Mouse (Mus musculus) CH12.LX (cell line): ENCODE data around the gene Ccdc78. TPM values are rescaled to one million over a fixed set of nuclear protein-coding genes. Genes with fewer than 3 reads are reported as not detected.

ENCODE experiments used
- DNase-seq: peaks from one replicate; pipeline ENCODE4 v3.0.0-alpha.2; 2013; ENCODE audit errors: extremely low read depth
- H3K27ac ChIP-seq: 2 replicates; pipeline ENCODE4 v1.5.1; 2012; ENCODE audit warnings: low read depth, mild to moderate bottlenecking, control low read depth, moderate library complexity; ENCODE audit not compliant: insufficient read depth
- H3K27me3 ChIP-seq: replicated peaks from 2 replicates; pipeline ENCODE3; 2012; ENCODE audit warnings: inconsistent platforms
- H3K36me3 ChIP-seq, 2 experiments: replicated peaks in 1 of 2; 2 replicates each; pipeline versions ENCODE3 to v1.6.1; 2012; ENCODE audit warnings: inconsistent platforms in 1 of 2, low read length in 1 of 2, mild to moderate bottlenecking in 1 of 2, mixed read lengths in 1 of 2, moderate library complexity in 1 of 2; ENCODE audit not compliant: control insufficient read depth in 1 of 2, insufficient read depth in 1 of 2
- H3K4me1 ChIP-seq, 2 experiments: 2 replicates each; pipeline ENCODE4 v1.6.1; 2012; ENCODE audit warnings: inconsistent platforms in 1 of 2, moderate library complexity in 1 of 2; ENCODE audit not compliant: insufficient read depth in 2 of 2, control insufficient read depth in 1 of 2
- H3K4me2 ChIP-seq: 2 replicates; pipeline ENCODE4 v1.6.1; 2012; ENCODE audit warnings: low read depth, mild to moderate bottlenecking, control low read depth; ENCODE audit not compliant: poor library complexity, insufficient read depth, severe bottlenecking
- H3K4me3 ChIP-seq, 3 experiments: fragments of 150-350 bp in 1 of 3; sonication (generic) in 1 of 3; replicated peaks in 1 of 3; 2 replicates each; pipeline versions ENCODE3 to v1.5.1; 2011 to 2012; ENCODE audit warnings: low read depth in 2 of 3, low read length in 2 of 3, mild to moderate bottlenecking in 2 of 3, moderate library complexity in 2 of 3, control low read depth in 1 of 3, improper control_type of control experiment in 1 of 3, inconsistent platforms in 1 of 3, mixed read lengths in 1 of 3; ENCODE audit not compliant: poor library complexity in 1 of 3
- H3K79me2 ChIP-seq: replicated peaks from 2 replicates; pipeline ENCODE4 v1.6.1; 2012; ENCODE audit warnings: mild to moderate bottlenecking, moderate library complexity; ENCODE audit not compliant: control insufficient read depth, poor library complexity, insufficient read depth, severe bottlenecking; ENCODE audit errors: extremely low read depth
- H3K9ac ChIP-seq: 2 replicates; pipeline ENCODE4 v1.6.1; 2012; ENCODE audit warnings: low read depth, mild to moderate bottlenecking, control low read depth, moderate library complexity; ENCODE audit not compliant: insufficient read depth
- H3K9me3 ChIP-seq: replicated peaks from 2 replicates; pipeline ENCODE3; 2012; ENCODE audit warnings: low read length, inconsistent platforms, mixed read lengths
- BHLHE40 ChIP-seq: IDR thresholded peaks from 2 replicates; pipeline ENCODE4 v1.6.1; 2011; ENCODE audit warnings: mild to moderate bottlenecking, low read depth, low read length, improper control_type of control experiment
- CHD1 ChIP-seq: IDR thresholded peaks from 2 replicates; pipeline ENCODE4 v1.6.1; 2012; ENCODE audit warnings: low read depth, low read length, improper control_type of control experiment, inconsistent platforms
- ELF1 ChIP-seq: IDR thresholded peaks from 2 replicates; pipeline ENCODE4 v1.6.1; 2014; ENCODE audit warnings: low read depth, mild to moderate bottlenecking, inconsistent platforms, low read length, improper control_type of control experiment
- EP300 ChIP-seq: IDR thresholded peaks from 2 replicates; pipeline ENCODE4 v1.6.1; 2011; ENCODE audit warnings: low read length, improper control_type of control experiment
- HCFC1 ChIP-seq: IDR thresholded peaks from 2 replicates; pipeline ENCODE4 v1.6.1; 2012; ENCODE audit warnings: low read depth, mild to moderate bottlenecking, inconsistent platforms, low read length, improper control_type of control experiment
- IRF4 ChIP-seq: IDR thresholded peaks from 2 replicates; pipeline ENCODE4 v1.6.1; 2014; ENCODE audit warnings: low read depth, mild to moderate bottlenecking, inconsistent platforms, low read length, improper control_type of control experiment
- JUND ChIP-seq: conservative IDR thresholded peaks from 2 replicates; pipeline ENCODE4 v1.6.1; 2011; ENCODE audit warnings: low read depth, low read length, improper control_type of control experiment
- MAX ChIP-seq: IDR thresholded peaks from 2 replicates; pipeline ENCODE4 v1.6.1; 2011; ENCODE audit warnings: low read length, improper control_type of control experiment
- MAZ ChIP-seq: IDR thresholded peaks from 2 replicates; pipeline ENCODE4 v1.6.1; 2012; ENCODE audit warnings: low read depth, mild to moderate bottlenecking, inconsistent platforms, low read length, improper control_type of control experiment, moderate library complexity
- MXI1 ChIP-seq: IDR thresholded peaks from 2 replicates; pipeline ENCODE4 v1.6.1; 2011; ENCODE audit warnings: mild to moderate bottlenecking, low read depth, low read length, improper control_type of control experiment
- NELFE ChIP-seq: IDR thresholded peaks from 2 replicates; pipeline ENCODE4 v1.6.1; 2011; ENCODE audit warnings: low read depth, low read length, improper control_type of control experiment
- NRF1 ChIP-seq: IDR thresholded peaks from 2 replicates; pipeline ENCODE4 v1.6.1; 2014; ENCODE audit warnings: low read depth, mild to moderate bottlenecking, inconsistent platforms, low read length, improper control_type of control experiment, moderate library complexity
- PAX5 ChIP-seq: IDR thresholded peaks from 2 replicates; pipeline ENCODE4 v1.6.1; 2012; ENCODE audit warnings: low read length, inconsistent platforms, mixed read lengths
- POLR2A ChIP-seq: IDR thresholded peaks from 2 replicates; pipeline ENCODE4 v1.6.1; 2011; ENCODE audit warnings: low read depth, mild to moderate bottlenecking, improper control_type of control experiment, low read length
- RAD21 ChIP-seq: IDR thresholded peaks from 2 replicates; pipeline ENCODE4 v1.6.1; 2011; ENCODE audit warnings: low read depth, mild to moderate bottlenecking, low read length, improper control_type of control experiment, moderate library complexity
- RCOR1 ChIP-seq: conservative IDR thresholded peaks from 2 replicates; pipeline ENCODE4 v1.6.1; 2012; ENCODE audit warnings: low read depth, mild to moderate bottlenecking, inconsistent platforms, low read length, improper control_type of control experiment
- SIN3A ChIP-seq: IDR thresholded peaks from 2 replicates; pipeline ENCODE4 v1.6.1; 2012; ENCODE audit warnings: low read length, improper control_type of control experiment, inconsistent platforms
- TBP ChIP-seq: conservative IDR thresholded peaks from 2 replicates; pipeline ENCODE4 v1.6.1; 2011; ENCODE audit warnings: low read depth, low read length, improper control_type of control experiment
- USF2 ChIP-seq: conservative IDR thresholded peaks from 2 replicates; pipeline ENCODE4 v1.6.1; 2011; ENCODE audit warnings: low read depth, low read length, improper control_type of control experiment
- ZMIZ1 ChIP-seq: IDR thresholded peaks from 2 replicates; pipeline ENCODE4 v1.6.1; 2012; ENCODE audit warnings: low read depth, mild to moderate bottlenecking, inconsistent platforms, low read length, improper control_type of control experiment
- dilution Hi-C: fragments of 300-500 bp; cut with MboI; formaldehyde crosslinking; loops from 2 replicates; pipeline ENCODE4 v1.14.3; 2020; ENCODE audit warnings: low sequenced_read_pairs; ENCODE audit not compliant: extremely low pct_unique_long_range_greater_than_20kb, extremely low pct_ligation_motif_present
- in situ Hi-C: fragments of 300-500 bp; cut with MboI; formaldehyde crosslinking; loops from 3 replicates; pipeline ENCODE4 v1.14.3; 2019; ENCODE audit warnings: low sequenced_read_pairs, low pct_ligation_motif_present, low pct_unique_long_range_greater_than_20kb, mixed read lengths
- polyA plus RNA-seq: library from polyadenylated mRNA; unstranded; fragments of >175 nt; gene quantifications from 2 replicates; pipeline ENCODE4 v1.2.1, GENCODE M21; 2012; ENCODE audit warnings: low read depth; ENCODE audit not compliant: insufficient read length
- total RNA-seq, 2 experiments: library from RNA; depleted of rRNA; stranded (reverse); fragments of 300-350 nt in 1 of 2; fragments of >200 nt in 1 of 2; gene quantifications; 2 replicates each; pipeline ENCODE4 v1.2.3; 2012 to 2014

The Ccdc78 gene
- total and polyA plus RNA-seq, 3 experiments: 0.13 to 0.40 (median 0.25) TPM

GRCm38 (mm10) chr17:25835816-25836215 is 49.4 kb downstream of the Ccdc78 start:
- TF ChIP-seq MAX: no peak
- TF ChIP-seq NELFE: no peak
- no peak for TF ChIP-seq EP300
- no peak for TF ChIP-seq TBP
- TF ChIP-seq SIN3A: no peak
- no peak for TF ChIP-seq JUND
- no peak for TF ChIP-seq USF2
- TF ChIP-seq NRF1: no peak
- TF ChIP-seq ELF1: no peak
- no peak for TF ChIP-seq PAX5
- no peak for TF ChIP-seq RCOR1
- no peak for TF ChIP-seq BHLHE40
- TF ChIP-seq RAD21: no peak
- TF ChIP-seq HCFC1: no peak
- no peak for TF ChIP-seq ZMIZ1
- TF ChIP-seq IRF4: no peak
- TF ChIP-seq CHD1: no peak
- no peak for TF ChIP-seq MAZ
- no peak for DNase-seq
- Histone ChIP-seq H3K4me3 (no peak overlapping the region), H3K4me2 (no peak overlapping the region), H3K9ac (no peak overlapping the region), H3K79me2 (peaks cover 14% of the 10 kb centered on the region), H3K27ac (no peak overlapping the region), H3K9me3 (no peaks in the 10 kb centered on the region), H3K27me3 (no peaks in the 10 kb centered on the region), H3K36me3 (peaks cover 64 to 76% of the 10 kb centered on the region in 2 experiments), H3K4me1 (peaks cover 16 to 31% of the 10 kb centered on the region in 2 experiments)
- dilution Hi-C loops (no loop called here), in situ Hi-C loops (no loop called here)

GRCm38 (mm10) chr17:25836397-25837075 is 50.2 kb downstream of the Ccdc78 start:
- dilution Hi-C loops (no loop called here), in situ Hi-C loops (no loop called here)
- Histone ChIP-seq H3K9me3 (no peaks in the 10 kb centered on the region), H3K36me3 (peaks cover 65 to 76% of the 10 kb centered on the region in 2 experiments), H3K27me3 (no peaks in the 10 kb centered on the region), H3K4me3 (no peak overlapping the region), H3K9ac (no peak overlapping the region), H3K79me2 (peaks cover 9% of the 10 kb centered on the region), H3K27ac (no peak overlapping the region), H3K4me2 (no peak overlapping the region), H3K4me1 (peaks cover 13 to 24% of the 10 kb centered on the region in 2 experiments)
- no peak for DNase-seq
- TF ChIP-seq IRF4 (no peak), MAZ (no peak), EP300 (no peak), MAX (no peak), RCOR1 (no peak), PAX5 (no peak), POLR2A (no peak), ELF1 (no peak), MXI1 (no peak)
